Mouse (Mus musculus) B cell, adult 2 months (primary cell): ENCODE data around the gene Gm37240.

Source experiments
- DNase-seq, 2 experiments: peaks; one replicate each; pipeline ENCODE4 v3.0.0; 2022

The Gm37240 gene

GRCm38 (mm10) chr3:85820839-85821548 lies 66.3 kb downstream of the Gm37240 start:
- no peak for DNase-seq

- no peak for DNase-seq
Observed at GRCm38 (mm10) chr3:85819319-85819718, 68.0 kb downstream of the Gm37240 start.

- DNase-seq = no peak
Observed at GRCm38 (mm10) chr3:85817191-85817590, 70.1 kb downstream of the Gm37240 start, which contains the start of gene Fam160a1. TSS of gene Fam160a1 (minus strand) at chr3:85817291.

- no peak for DNase-seq
Observed at GRCm38 (mm10) chr3:85814241-85814640, 73.1 kb downstream of the Gm37240 start.

GRCm38 (mm10) chr3:85813101-85814014 lies 74.0 kb downstream of the Gm37240 start:
- no peak for DNase-seq

GRCm38 (mm10) chr3:85812010-85812409 lies 75.3 kb downstream of the Gm37240 start:
- no peak for DNase-seq

GRCm38 (mm10) chr3:85793166-85793565 lies 94.2 kb downstream of the Gm37240 start:
- no peak for DNase-seq

GRCm38 (mm10) chr3:85789748-85790147 lies 97.6 kb downstream of the Gm37240 start:
- no peak for DNase-seq

GRCm38 (mm10) chr3:85786501-85786900 lies 100.8 kb downstream of the Gm37240 start:
- no peak for DNase-seq

GRCm38 (mm10) chr3:85780906-85781305 lies 106.4 kb downstream of the Gm37240 start:
- DNase-seq = no peak

- DNase-seq = no peak
Observed at GRCm38 (mm10) chr3:85780332-85780731, 107.0 kb downstream of the Gm37240 start.

GRCm38 (mm10) chr3:85777841-85778240 lies 109.5 kb downstream of the Gm37240 start:
- no peak for DNase-seq

GRCm38 (mm10) chr3:85777356-85777755 lies 110.0 kb downstream of the Gm37240 start:
- DNase-seq = no peak

GRCm38 (mm10) chr3:85776707-85777106 lies 110.6 kb downstream of the Gm37240 start:
- no peak for DNase-seq

- no peak for DNase-seq
Observed at GRCm38 (mm10) chr3:85776126-85776525, 111.2 kb downstream of the Gm37240 start.

GRCm38 (mm10) chr3:85773886-85774285 lies 113.4 kb downstream of the Gm37240 start:
- DNase-seq = no peak

- DNase-seq = no peak
Observed at GRCm38 (mm10) chr3:85773425-85773824, 113.9 kb downstream of the Gm37240 start.

GRCm38 (mm10) chr3:85764937-85765337 lies 122.4 kb downstream of the Gm37240 start:
- DNase-seq = no peak

- no peak for DNase-seq
Observed at GRCm38 (mm10) chr3:85764008-85764834, 123.1 kb downstream of the Gm37240 start.

GRCm38 (mm10) chr3:85757944-85758343 lies 129.4 kb downstream of the Gm37240 start:
- DNase-seq = no peak

- no peak for DNase-seq
Observed at GRCm38 (mm10) chr3:85757435-85757834, 129.9 kb downstream of the Gm37240 start.

- no peak for DNase-seq
Observed at GRCm38 (mm10) chr3:85749348-85749747, 138.0 kb downstream of the Gm37240 start.

GRCm38 (mm10) chr3:85748863-85749262 lies 138.5 kb downstream of the Gm37240 start:
- no peak for DNase-seq
